Mouse (Mus musculus) neural tube, embryonic 15.5 days (tissue): ENCODE data around the gene Gsap. TPM values are rescaled to one million over a fixed set of nuclear protein-coding genes. Genes with fewer than 3 reads are reported as not detected.

Experiments
- ATAC-seq: fragments of 200-750 bp; cut with Nextera tagmentation; 2 replicates; pipeline ENCODE4 v1.8.0; 2017; ENCODE audit warnings: mild to moderate bottlenecking, moderate TSS enrichment, moderate library complexity; ENCODE audit not compliant: low FRiP score
- H3K27ac ChIP-seq: fragments of 300-500 bp; sonication (generic); replicated peaks from 2 replicates; pipeline ENCODE4 v1.5.1; 2015; ENCODE audit warnings: mild to moderate bottlenecking, inconsistent platforms
- H3K27me3 ChIP-seq: fragments of 300-500 bp; sonication (generic); replicated peaks from 2 replicates; pipeline ENCODE4 v1.6.1; 2015; ENCODE audit warnings: inconsistent platforms
- H3K36me3 ChIP-seq: fragments of 300-500 bp; sonication (generic); 2 replicates; pipeline ENCODE4 v1.6.1; 2015; ENCODE audit warnings: inconsistent platforms
- H3K4me1 ChIP-seq: fragments of 300-500 bp; sonication (generic); 2 replicates; pipeline ENCODE4 v1.6.1; 2015; ENCODE audit warnings: inconsistent platforms
- H3K4me2 ChIP-seq: fragments of 300-500 bp; sonication (generic); 2 replicates; pipeline ENCODE4 v1.6.1; 2015; ENCODE audit warnings: inconsistent platforms, mild to moderate bottlenecking, moderate library complexity
- H3K4me3 ChIP-seq: fragments of 300-500 bp; sonication (generic); replicated peaks from 2 replicates; pipeline ENCODE4 v1.5.1; 2015; ENCODE audit warnings: mild to moderate bottlenecking, inconsistent platforms
- H3K9ac ChIP-seq: fragments of 300-500 bp; sonication (generic); replicated peaks from 2 replicates; pipeline ENCODE4 v1.6.1; 2015; ENCODE audit warnings: mild to moderate bottlenecking, inconsistent platforms
- H3K9me3 ChIP-seq: fragments of 300-500 bp; sonication (generic); replicated peaks from 2 replicates; pipeline ENCODE4 v1.6.1; 2016; ENCODE audit warnings: inconsistent platforms
- WGBS: fragments of 180-500 bp; shearing (Covaris S2); methylation state at CpG from one replicate; pipeline ENCODE4 v1.1.7; 2015; ENCODE audit warnings: mixed read lengths; 5-methylcytosine and 5-hydroxymethylcytosine counted together
- polyA plus RNA-seq: library from polyadenylated mRNA; unstranded; fragments of >200 nt; fragmentation: Nextera tagmentation; extraction: Ambion mirVana; gene quantifications from 2 replicates; pipeline ENCODE4 v1.2.1, GENCODE M21; 2015

The Gsap gene
- polyA plus RNA-seq, 1 experiment from 2014 or later: 12.1 TPM

- Histone ChIP-seq H3K36me3 (no peaks in the 10 kb centered on the region), H3K9me3 (no peaks in the 10 kb centered on the region), H3K27ac (no peak overlapping the region), H3K4me1 (peaks cover 12% of the 10 kb centered on the region), H3K27me3 (no peaks in the 10 kb centered on the region), H3K9ac (no peak overlapping the region), H3K4me2 (no peak overlapping the region), H3K4me3 (no peak overlapping the region)
- ATAC-seq: no peak
- WGBS: 85% methylated on average over 1 of the region's 1 CpGs
Measured at GRCm38 (mm10) chr5:21245241-21245640, 59.2 kb downstream of the Gsap start.

DNA sequence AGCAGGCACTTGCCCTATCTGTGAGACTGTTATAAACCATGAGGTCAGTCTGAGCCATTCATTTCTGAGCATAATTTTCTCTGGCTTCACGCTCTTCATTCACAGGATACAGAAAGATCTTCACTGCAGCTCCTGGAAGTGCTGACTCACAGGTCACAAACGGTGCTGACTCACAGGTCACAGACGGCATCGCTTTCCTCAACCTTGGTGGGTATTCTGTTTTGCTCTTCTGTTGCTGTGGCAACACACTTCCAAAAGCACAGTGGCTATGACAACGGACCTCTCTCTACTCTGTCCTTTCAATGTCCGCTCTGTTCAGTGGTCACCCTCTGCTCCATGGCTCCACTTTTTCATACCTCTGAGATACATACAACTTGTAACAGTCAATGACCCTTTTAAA lies 60.7 kb downstream of the Gsap start:
- H3K36me3 ChIP-seq: no peaks in the 10 kb centered on the region
- no peak overlapping the region for H3K4me2 ChIP-seq
- H3K27me3 ChIP-seq: no peaks in the 10 kb centered on the region
- H3K4me1 ChIP-seq: peaks cover 12% of the 10 kb centered on the region
- 56% methylated on average over 6 of the region's 6 CpGs for WGBS
- no peak overlapping the region for H3K27ac ChIP-seq
- ATAC-seq: peak; percentile 61; the same call in 1 of the 2 replicates
- H3K4me3 ChIP-seq: no peak overlapping the region
- no peaks in the 10 kb centered on the region for H3K9me3 ChIP-seq
- H3K9ac ChIP-seq: no peak overlapping the region

GRCm38 (mm10) chr5:21247916-21248315 lies 61.9 kb downstream of the Gsap start:
- H3K4me1 ChIP-seq: peaks cover 12% of the 10 kb centered on the region
- H3K9me3 ChIP-seq: no peaks in the 10 kb centered on the region
- no peak overlapping the region for H3K4me2 ChIP-seq
- no peaks in the 10 kb centered on the region for H3K27me3 ChIP-seq
- ATAC-seq: peak; percentile 75
- H3K9ac ChIP-seq: no peak overlapping the region
- H3K4me3 ChIP-seq: no peak overlapping the region
- no peaks in the 10 kb centered on the region for H3K36me3 ChIP-seq
- H3K27ac ChIP-seq: no peak overlapping the region
- WGBS: 53% methylated on average over 2 of the region's 2 CpGs

DNA sequence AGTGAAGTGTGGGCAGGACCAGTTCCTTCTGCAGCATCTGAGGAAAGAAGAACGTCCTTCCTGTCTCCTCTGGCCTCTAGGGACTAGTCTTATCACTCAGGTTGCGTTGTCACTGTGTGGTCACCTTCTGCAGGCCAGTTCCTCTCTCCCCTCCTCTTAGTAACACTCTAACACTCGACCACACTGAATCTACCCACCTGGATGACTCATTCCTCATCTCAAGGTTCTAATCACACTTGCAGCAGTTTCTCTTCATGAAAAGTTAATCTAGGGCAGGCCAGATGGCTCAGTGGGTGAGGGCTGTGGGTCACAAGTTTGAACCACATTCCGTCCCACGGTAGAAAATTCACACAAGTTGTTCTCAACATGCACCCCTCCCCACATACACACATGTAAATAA lies 62.8 kb downstream of the Gsap start:
- Histone ChIP-seq H3K9ac (no peak overlapping the region), H3K27me3 (no peaks in the 10 kb centered on the region), H3K27ac (no peak overlapping the region), H3K4me3 (no peak overlapping the region), H3K9me3 (no peaks in the 10 kb centered on the region), H3K36me3 (no peaks in the 10 kb centered on the region), H3K4me1 (peaks cover 12% of the 10 kb centered on the region), H3K4me2 (no peak overlapping the region)
- no peak for ATAC-seq
- 81% methylated on average over 5 of the region's 5 CpGs for WGBS

DNA sequence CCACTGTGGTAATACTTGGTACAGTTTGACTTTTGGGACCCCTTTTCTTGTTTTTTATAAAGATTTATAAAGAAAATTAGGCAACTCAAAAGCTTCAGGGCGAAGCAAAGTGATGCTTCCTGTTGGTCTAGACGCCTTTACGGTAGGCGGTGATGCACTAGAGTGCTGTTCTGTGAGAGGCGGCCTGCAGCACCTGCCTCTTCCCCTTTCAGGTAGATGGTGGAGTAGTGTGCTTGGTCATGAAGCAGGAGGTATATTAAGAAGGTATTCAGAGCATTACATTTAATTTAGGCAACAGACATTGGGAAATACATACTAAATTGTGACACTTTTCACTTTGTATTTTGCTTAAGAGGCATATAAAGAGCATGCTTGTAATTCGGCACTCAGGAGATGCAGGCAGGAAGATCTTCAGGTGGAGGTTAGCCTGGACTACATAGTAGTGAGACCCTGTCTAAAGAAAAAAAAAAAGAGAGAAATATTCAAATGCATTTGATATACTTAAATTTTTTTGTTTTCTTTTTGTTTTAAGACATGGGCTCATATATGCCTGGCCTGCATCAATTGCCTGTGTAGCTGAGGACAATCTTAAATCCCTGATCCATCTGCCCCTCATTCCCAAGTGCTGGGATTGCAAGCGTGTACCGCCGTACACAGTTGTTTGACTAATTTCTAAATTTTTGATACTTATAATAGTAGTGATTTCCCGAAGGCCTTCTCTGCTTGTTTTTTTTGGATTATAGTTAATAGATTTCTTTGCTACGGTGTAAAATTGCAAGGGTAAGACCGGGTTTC lies 68.9 kb downstream of the Gsap start:
- Histone ChIP-seq H3K27ac (no peak overlapping the region), H3K4me2 (no peak overlapping the region), H3K4me3 (no peak overlapping the region), H3K4me1 (no peaks in the 10 kb centered on the region), H3K27me3 (no peaks in the 10 kb centered on the region), H3K36me3 (no peaks in the 10 kb centered on the region), H3K9me3 (no peaks in the 10 kb centered on the region), H3K9ac (no peak overlapping the region)
- 94% methylated on average over 12 of the region's 12 CpGs for WGBS
- ATAC-seq: no peak

DNA sequence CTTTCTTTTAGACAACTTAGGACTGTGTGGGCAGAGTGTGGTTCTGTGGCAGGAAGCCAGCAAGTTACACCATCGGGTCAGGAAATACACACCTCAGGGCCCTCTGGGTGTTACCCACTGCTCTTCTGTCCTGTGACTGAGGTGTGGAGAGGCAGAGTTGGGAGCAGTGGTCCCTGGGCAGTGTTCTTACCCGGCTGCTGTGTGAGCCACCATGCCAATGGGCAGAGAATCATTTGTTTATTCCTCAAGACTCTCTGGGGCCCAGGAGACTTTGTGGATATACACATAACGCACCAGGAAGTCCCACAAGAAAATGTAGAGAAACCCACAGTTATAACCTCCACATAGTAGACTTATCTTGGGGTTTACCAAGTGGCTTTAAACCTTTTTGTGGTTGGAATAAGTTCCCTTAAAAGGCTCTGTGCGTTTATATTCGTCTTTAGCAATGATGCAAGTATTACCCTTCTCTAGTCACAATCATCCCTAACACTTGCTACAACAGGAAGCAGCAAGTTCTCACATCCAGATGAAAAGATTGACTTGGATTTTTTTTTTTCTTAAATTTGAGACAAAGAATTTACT lies 69.6 kb downstream of the Gsap start:
- H3K4me1 ChIP-seq: no peaks in the 10 kb centered on the region
- WGBS: 89% methylated on average over 5 of the region's 5 CpGs
- no peak overlapping the region for H3K4me2 ChIP-seq

DNA sequence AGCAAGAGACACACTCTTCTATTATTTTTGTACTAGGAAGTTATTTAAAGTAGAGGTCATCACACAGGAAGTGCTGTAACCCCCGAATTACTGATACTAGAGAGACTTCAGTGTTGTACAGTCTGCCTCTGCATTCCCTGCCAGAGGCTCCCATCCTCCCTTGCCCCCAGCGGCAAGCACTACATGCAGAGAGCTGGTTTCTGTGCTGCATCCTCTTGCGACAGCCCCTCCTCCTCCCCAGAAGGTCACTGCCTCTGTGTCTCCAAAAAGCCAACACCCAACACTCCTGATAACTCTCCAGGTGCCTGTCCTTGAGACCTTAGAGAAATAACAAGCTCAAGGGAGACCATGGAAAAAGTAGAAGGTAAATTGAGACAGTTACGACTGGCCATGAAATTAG lies 71.1 kb downstream of the Gsap start:
- Histone ChIP-seq H3K4me3 (no peak overlapping the region), H3K36me3 (no peaks in the 10 kb centered on the region), H3K27me3 (no peaks in the 10 kb centered on the region), H3K27ac (no peak overlapping the region), H3K4me1 (peaks cover 15% of the 10 kb centered on the region), H3K4me2 (no peak overlapping the region), H3K9me3 (no peaks in the 10 kb centered on the region), H3K9ac (no peak overlapping the region)
- ATAC-seq: no peak
- 75% methylated on average over 4 of the region's 4 CpGs for WGBS

More for the DNA sequence above, 69.6 kb downstream of the Gsap start:
- Histone ChIP-seq H3K9ac (no peak overlapping the region), H3K27ac (no peak overlapping the region), H3K27me3 (no peaks in the 10 kb centered on the region), H3K9me3 (no peaks in the 10 kb centered on the region), H3K4me3 (no peak overlapping the region), H3K36me3 (no peaks in the 10 kb centered on the region)
- ATAC-seq: no peak

DNA sequence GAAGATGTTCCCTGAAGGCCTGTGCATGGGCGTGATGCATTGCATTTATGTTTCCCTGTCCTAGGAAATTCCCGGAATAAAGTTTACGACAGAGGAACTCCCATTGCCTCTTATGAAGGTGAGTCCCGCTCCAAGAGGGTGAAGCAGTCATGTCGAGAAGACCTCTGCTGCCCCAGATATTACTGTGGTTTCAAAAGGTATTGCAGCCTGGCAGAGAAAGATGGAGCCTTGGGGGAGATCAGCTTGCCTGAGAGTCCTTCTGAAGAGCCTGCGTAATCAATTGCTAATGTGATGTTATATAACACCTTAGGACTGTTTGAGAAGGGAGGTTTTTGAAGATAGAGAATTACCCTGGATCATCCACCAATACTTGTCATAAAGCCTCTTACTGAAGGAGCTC lies 71.8 kb downstream of the Gsap start:
- H3K27me3 ChIP-seq: no peaks in the 10 kb centered on the region
- no peak overlapping the region for H3K4me3 ChIP-seq
- 67% methylated on average over 6 of the region's 6 CpGs for WGBS
- H3K4me1 ChIP-seq: peaks cover 17% of the 10 kb centered on the region
- H3K4me2 ChIP-seq: no peak overlapping the region
- no peaks in the 10 kb centered on the region for H3K9me3 ChIP-seq
- H3K36me3 ChIP-seq: no peaks in the 10 kb centered on the region
- no peak overlapping the region for H3K27ac ChIP-seq
- ATAC-seq: no peak
- no peak overlapping the region for H3K9ac ChIP-seq

DNA sequence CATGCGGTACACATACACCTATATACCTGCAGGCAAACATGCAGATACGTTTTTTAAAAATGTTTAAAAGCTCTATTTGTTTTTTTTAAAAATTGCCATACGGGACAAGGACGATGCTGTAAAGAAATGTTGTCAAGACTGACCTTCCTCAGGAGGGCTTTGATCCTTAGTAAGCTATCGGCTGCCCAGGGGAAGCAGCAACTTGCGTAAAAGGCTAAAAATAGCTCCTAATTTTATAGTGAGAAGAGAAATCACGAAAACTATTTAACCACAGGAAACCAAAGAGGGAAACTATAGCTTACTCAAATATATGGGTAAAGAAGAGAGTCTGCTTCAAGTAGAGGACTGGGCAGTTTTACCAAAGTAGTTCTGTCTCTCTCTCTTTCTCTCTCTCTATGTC lies 74.7 kb downstream of the Gsap start:
- Histone ChIP-seq H3K4me3 (no peak overlapping the region), H3K27ac (no peak overlapping the region), H3K4me2 (no peak overlapping the region), H3K9me3 (no peaks in the 10 kb centered on the region), H3K4me1 (peaks cover 30% of the 10 kb centered on the region), H3K36me3 (no peaks in the 10 kb centered on the region), H3K9ac (no peak overlapping the region), H3K27me3 (no peaks in the 10 kb centered on the region)
- no peak for ATAC-seq
- 86% methylated on average over 7 of the region's 7 CpGs for WGBS

DNA sequence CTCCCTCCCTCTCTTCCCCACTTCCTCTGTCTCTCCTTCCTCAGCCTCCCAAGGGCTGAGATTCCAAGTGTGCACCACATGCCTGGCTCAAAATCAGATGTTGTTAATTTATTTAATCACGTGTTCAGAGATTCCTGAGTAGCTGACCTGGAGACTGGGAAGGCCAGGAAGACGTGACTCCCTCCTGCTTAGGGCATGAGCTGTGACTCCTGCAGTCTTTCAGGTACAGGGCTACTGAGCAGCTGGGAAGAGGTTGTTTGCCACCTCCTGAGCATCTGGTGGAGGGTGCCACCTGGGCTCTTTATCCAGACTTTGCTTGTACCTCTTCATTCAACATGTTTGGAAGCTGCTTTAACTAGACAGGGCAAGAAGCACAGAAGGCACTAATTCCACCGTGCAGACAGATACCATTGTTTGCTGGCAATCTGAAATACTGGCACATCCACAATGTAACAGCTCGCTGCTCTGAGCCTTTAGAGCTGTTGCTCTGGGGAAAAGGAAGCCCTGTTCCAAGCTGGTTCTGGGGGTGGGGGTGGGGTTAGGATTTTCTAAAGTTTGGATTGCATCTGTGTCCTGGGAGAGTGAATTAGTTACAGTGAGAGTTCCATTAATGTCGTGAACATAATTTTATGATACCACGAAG lies 75.3 kb downstream of the Gsap start:
- no peaks in the 10 kb centered on the region for H3K36me3 ChIP-seq
- no peaks in the 10 kb centered on the region for H3K9me3 ChIP-seq
- ATAC-seq: no peak
- WGBS: 24% methylated on average over 6 of the region's 6 CpGs
- H3K4me1 ChIP-seq: peaks cover 30% of the 10 kb centered on the region
- H3K4me2 ChIP-seq: no peak overlapping the region
- H3K9ac ChIP-seq: no peak overlapping the region
- H3K27me3 ChIP-seq: no peaks in the 10 kb centered on the region
- H3K27ac ChIP-seq: no peak overlapping the region; the same call in 1 of the 2 replicates
- H3K4me3 ChIP-seq: no peak overlapping the region

DNA sequence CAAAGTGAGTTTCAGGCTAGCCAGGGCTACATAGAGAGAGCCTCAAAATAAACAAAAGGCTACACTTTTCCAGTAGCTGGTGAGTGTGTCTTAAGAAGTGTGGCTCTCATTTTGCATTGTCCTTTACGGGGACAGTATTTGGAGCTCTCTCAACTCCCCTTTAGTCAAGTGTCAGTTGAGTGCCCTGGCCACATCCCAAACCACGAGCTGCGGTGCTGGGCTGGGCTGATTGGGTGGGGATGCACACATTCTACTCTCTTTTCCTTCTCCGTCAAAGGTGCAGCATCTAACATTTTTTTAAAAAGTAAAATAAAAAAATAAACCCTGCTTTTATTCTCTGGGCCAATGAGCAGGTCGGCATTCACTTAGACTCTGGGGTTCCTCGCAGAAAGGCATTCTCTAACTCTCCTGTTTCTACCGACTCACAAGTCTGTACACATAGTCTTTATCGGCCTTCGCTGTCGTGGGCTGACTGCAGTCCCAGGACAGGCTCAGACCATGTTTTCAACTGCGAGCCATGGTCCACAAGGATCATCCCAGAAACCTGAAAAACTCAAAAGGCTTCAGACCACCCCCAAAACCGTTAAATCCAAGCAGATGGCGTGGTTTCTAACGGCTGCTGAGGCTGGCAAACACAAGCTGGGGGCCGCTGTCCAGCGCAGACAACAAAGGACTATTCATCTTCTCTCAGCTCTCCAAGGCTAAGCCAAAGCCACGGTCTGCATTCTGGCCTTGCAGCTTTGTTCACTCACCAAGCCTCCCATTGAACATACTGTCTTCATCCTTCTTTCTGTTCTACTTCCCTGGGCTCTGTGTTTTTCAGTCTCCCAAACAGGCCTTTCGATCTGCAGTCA lies 77.4 kb downstream of the Gsap start:
- 34% methylated on average over 18 of the region's 18 CpGs for WGBS
- peak; percentile 42; the same call in 1 of the 2 replicates for ATAC-seq
- Histone ChIP-seq H3K4me1 (peaks cover 30% of the 10 kb centered on the region), H3K4me2 (no peak overlapping the region), H3K9me3 (no peaks in the 10 kb centered on the region), H3K36me3 (no peaks in the 10 kb centered on the region), H3K27ac (peak overlapping the region; percentile 24), H3K4me3 (no peak overlapping the region), H3K9ac (no peak overlapping the region), H3K27me3 (no peaks in the 10 kb centered on the region)
